Mouse (Mus musculus): Measurements from ENCODE around the gene Ctnnbip1.

Ctnnbip1 gene

GRCm38 (mm10) chr4:149521258-149521657 is 3.2 kb downstream of the Ctnnbip1 start:
- DNase-seq (ENCODE audit: low read depth): no peak

- no peak for DNase-seq (ENCODE audit: low read depth)
Observed at GRCm38 (mm10) chr4:149523961-149524360, 5.9 kb downstream of the Ctnnbip1 start.

GRCm38 (mm10) chr4:149525170-149525569 is 7.1 kb downstream of the Ctnnbip1 start:
- no peak for DNase-seq (ENCODE audit: low read depth)

- DNase-seq (ENCODE audit: low read depth): no peak
Observed at GRCm38 (mm10) chr4:149525811-149526210, 7.8 kb downstream of the Ctnnbip1 start.

GRCm38 (mm10) chr4:149526330-149526729 is 8.3 kb downstream of the Ctnnbip1 start:
- peak; percentile 16 for DNase-seq (ENCODE audit: low read depth)

- DNase-seq (ENCODE audit: low read depth): peak; percentile 75
Observed at GRCm38 (mm10) chr4:149527621-149528354, 9.8 kb downstream of the Ctnnbip1 start.

GRCm38 (mm10) chr4:149529691-149530090 is 11.7 kb downstream of the Ctnnbip1 start:
- DNase-seq (ENCODE audit: low read depth): no peak

GRCm38 (mm10) chr4:149539441-149539840 is 21.4 kb downstream of the Ctnnbip1 start:
- DNase-seq (ENCODE audit: low read depth): peak; percentile 29

- peak; percentile 33 for DNase-seq (ENCODE audit: low read depth)
Observed at GRCm38 (mm10) chr4:149541935-149542334, 23.9 kb downstream of the Ctnnbip1 start.

- DNase-seq (ENCODE audit: low read depth): no peak
Observed at GRCm38 (mm10) chr4:149542431-149542830, 24.4 kb downstream of the Ctnnbip1 start.

- DNase-seq (ENCODE audit: low read depth): peak; percentile 91
Observed at GRCm38 (mm10) chr4:149542927-149543553, 25.0 kb downstream of the Ctnnbip1 start.

GRCm38 (mm10) chr4:149544892-149545291 is 26.9 kb downstream of the Ctnnbip1 start:
- DNase-seq (ENCODE audit: low read depth): no peak

- no peak for DNase-seq (ENCODE audit: low read depth)
Observed at GRCm38 (mm10) chr4:149546797-149547444, 28.9 kb downstream of the Ctnnbip1 start.

- no peak for DNase-seq (ENCODE audit: low read depth)
Observed at GRCm38 (mm10) chr4:149547523-149547922, 29.5 kb downstream of the Ctnnbip1 start.

GRCm38 (mm10) chr4:149549221-149549925 is 31.3 kb downstream of the Ctnnbip1 start:
- peak; percentile 91 for DNase-seq (ENCODE audit: low read depth)

GRCm38 (mm10) chr4:149550866-149551265 is 32.8 kb downstream of the Ctnnbip1 start:
- no peak for DNase-seq (ENCODE audit: low read depth)

- no peak for DNase-seq (ENCODE audit: low read depth)
Observed at GRCm38 (mm10) chr4:149551696-149552095, 33.7 kb downstream of the Ctnnbip1 start.

GRCm38 (mm10) chr4:149553834-149554233 is 35.8 kb downstream of the Ctnnbip1 start:
- no peak for DNase-seq (ENCODE audit: low read depth)

GRCm38 (mm10) chr4:149556111-149556510 is 38.1 kb downstream of the Ctnnbip1 start:
- no peak for DNase-seq (ENCODE audit: low read depth)

- DNase-seq (ENCODE audit: low read depth): peak; percentile 49
Observed at GRCm38 (mm10) chr4:149557905-149558304, 39.9 kb downstream of the Ctnnbip1 start.

GRCm38 (mm10) chr4:149558389-149558788 is 40.4 kb downstream of the Ctnnbip1 start:
- DNase-seq (ENCODE audit: low read depth): peak; percentile 60

- DNase-seq (ENCODE audit: low read depth): no peak
Observed at GRCm38 (mm10) chr4:149561392-149561791, 43.4 kb downstream of the Ctnnbip1 start.

Data from NIH3T3 (cell line).